Mouse (Mus musculus) stomach, embryonic 15.5 days (tissue): ENCODE measurements around the gene Kpna7. TPM values are rescaled to one million over a fixed set of nuclear protein-coding genes. Genes with fewer than 3 reads are reported as not detected.

Experiments used
- ATAC-seq: fragments of 200-750 bp; cut with Nextera tagmentation; 2 replicates; pipeline ENCODE4 v1.8.0; 2017; ENCODE audit warnings: low read depth, moderate number of reproducible peaks, moderate TSS enrichment; ENCODE audit not compliant: insufficient read depth, low FRiP score
- H3K27ac ChIP-seq: fragments of 300-500 bp; sonication (generic); 2 replicates; pipeline ENCODE4 v1.5.1; 2015; ENCODE audit warnings: mild to moderate bottlenecking, inconsistent platforms
- H3K27me3 ChIP-seq: fragments of 300-500 bp; sonication (generic); replicated peaks from 2 replicates; pipeline ENCODE4 v1.6.1; 2015; ENCODE audit warnings: inconsistent platforms
- H3K36me3 ChIP-seq: fragments of 300-500 bp; sonication (generic); 2 replicates; pipeline ENCODE4 v1.6.1; 2015; ENCODE audit warnings: inconsistent platforms
- H3K4me1 ChIP-seq: fragments of 300-500 bp; sonication (generic); 2 replicates; pipeline ENCODE4 v1.6.1; 2015; ENCODE audit warnings: inconsistent platforms
- H3K4me2 ChIP-seq: fragments of 300-500 bp; sonication (generic); 2 replicates; pipeline ENCODE4 v1.6.1; 2015; ENCODE audit warnings: mild to moderate bottlenecking, inconsistent platforms
- H3K4me3 ChIP-seq: fragments of 300-500 bp; sonication (generic); replicated peaks from 2 replicates; pipeline ENCODE4 v1.5.1; 2015; ENCODE audit warnings: inconsistent platforms
- H3K9ac ChIP-seq: fragments of 300-500 bp; sonication (generic); 2 replicates; pipeline ENCODE4 v1.6.1; 2015; ENCODE audit warnings: inconsistent platforms
- H3K9me3 ChIP-seq: fragments of 300-500 bp; sonication (generic); 2 replicates; pipeline ENCODE4 v1.6.1; 2016; ENCODE audit warnings: inconsistent platforms
- WGBS: fragments of 180-500 bp; shearing (Covaris S2); methylation state at CpG from one replicate; pipeline ENCODE4 v1.1.7; 2015; 5-methylcytosine and 5-hydroxymethylcytosine counted together
- polyA plus RNA-seq: library from polyadenylated mRNA; unstranded; fragments of >200 nt; fragmentation: Nextera tagmentation; extraction: Ambion mirVana; gene quantifications from 2 replicates; pipeline ENCODE4 v1.2.1, GENCODE M21; 2015

The Kpna7 gene
- polyA plus RNA-seq, 1 experiment from 2014 or later = 0.18 TPM

DNA sequence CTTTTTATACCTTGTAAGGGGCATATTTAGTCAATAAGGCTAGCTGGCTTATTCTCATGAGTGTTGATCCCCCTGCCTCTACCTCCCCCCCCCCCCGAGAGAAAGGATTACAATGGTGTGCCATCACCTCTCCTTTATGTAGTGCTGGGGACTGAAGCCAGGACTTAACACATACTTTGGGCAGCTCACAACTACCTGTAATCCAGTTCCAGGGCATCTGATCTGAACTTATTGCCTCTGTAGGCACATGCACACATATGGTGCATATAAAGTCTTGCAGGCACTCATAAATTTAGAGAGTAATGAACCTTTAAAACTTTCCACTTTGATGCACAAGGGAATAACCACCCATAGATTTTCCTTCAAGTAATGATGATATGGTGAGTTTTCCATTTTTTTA is 69.6 kb downstream of the Kpna7 start:
- Histone ChIP-seq H3K27me3 (no peaks in the 10 kb centered on the region), H3K4me2 (no peak overlapping the region), H3K36me3 (no peaks in the 10 kb centered on the region), H3K9ac (no peak overlapping the region), H3K9me3 (no peaks in the 10 kb centered on the region), H3K27ac (no peak overlapping the region), H3K4me3 (no peak overlapping the region), H3K4me1 (no peaks in the 10 kb centered on the region)
- 56% methylated on average over 1 of the region's 1 CpGs for WGBS
- ATAC-seq = no peak

DNA sequence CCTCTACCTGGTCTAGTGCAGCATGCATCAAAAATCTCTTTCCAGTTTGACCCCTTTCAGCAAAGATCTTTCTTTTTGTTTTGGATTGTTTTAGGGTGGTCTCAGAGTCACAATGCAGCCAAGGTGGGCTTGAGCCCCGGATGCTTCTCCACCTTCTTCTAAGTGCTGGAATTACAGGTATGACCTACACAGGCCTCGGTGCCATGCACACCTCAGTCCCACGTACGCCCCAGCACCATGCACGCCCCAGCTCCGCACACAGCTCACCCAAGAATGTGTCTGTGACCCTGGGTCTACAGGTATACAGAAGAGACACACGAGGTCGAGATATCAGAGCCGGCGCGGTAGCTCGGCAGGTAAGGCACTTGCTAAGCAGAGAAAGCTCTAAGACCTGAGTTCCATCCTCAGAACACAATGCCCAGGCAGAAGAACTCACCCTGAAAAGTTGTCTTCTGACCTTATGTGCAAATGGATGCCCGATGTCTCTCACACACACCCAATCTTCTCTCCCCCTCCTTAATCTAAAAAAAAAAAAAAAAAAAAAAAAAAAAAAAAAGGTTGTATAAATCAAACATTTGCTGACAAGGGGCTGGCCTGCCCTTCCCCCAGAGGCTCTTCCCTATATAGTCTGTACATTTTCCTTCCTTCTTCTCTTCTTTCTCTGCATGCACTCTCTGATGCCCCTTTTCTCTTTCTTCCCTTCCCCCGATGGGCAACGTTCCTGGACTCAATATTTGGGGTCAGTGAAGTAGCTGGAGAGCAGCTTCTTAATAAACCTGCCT is 74.8 kb downstream of the Kpna7 start:
- no peak overlapping the region for H3K4me2 ChIP-seq
- H3K27me3 ChIP-seq = no peaks in the 10 kb centered on the region
- no peak overlapping the region for H3K27ac ChIP-seq
- 82% methylated on average over 15 of the region's 15 CpGs for WGBS
- no peak overlapping the region for H3K9ac ChIP-seq
- H3K4me3 ChIP-seq = no peak overlapping the region
- H3K36me3 ChIP-seq = no peaks in the 10 kb centered on the region
- no peak for ATAC-seq
- no peaks in the 10 kb centered on the region for H3K4me1 ChIP-seq
- H3K9me3 ChIP-seq = no peaks in the 10 kb centered on the region

DNA sequence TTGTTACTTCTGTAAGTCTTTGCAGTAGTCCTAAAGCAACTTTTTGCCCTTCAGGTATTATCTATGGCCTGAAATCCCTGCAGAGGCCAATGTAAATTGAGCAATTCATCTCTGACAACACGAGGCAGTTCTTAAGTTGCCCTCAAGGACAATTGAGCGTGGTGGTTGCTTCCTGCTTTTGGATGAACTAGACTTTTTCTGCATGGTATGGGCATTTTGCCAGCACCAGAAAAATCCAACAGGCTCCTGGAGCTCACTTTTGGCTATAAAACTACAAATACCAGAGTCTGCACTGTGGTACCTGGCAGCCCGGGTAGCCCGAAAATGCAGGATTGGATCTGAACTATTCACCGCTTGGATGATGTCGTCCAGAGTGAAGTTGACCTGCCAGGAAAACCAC is 78.2 kb downstream of the Kpna7 start:
- Histone ChIP-seq H3K9me3 (no peaks in the 10 kb centered on the region), H3K4me3 (no peak overlapping the region), H3K4me2 (no peak overlapping the region), H3K27me3 (no peaks in the 10 kb centered on the region), H3K4me1 (no peaks in the 10 kb centered on the region), H3K9ac (no peak overlapping the region), H3K27ac (no peak overlapping the region), H3K36me3 (no peaks in the 10 kb centered on the region)
- 74% methylated on average over 6 of the region's 6 CpGs for WGBS
- no peak for ATAC-seq

DNA sequence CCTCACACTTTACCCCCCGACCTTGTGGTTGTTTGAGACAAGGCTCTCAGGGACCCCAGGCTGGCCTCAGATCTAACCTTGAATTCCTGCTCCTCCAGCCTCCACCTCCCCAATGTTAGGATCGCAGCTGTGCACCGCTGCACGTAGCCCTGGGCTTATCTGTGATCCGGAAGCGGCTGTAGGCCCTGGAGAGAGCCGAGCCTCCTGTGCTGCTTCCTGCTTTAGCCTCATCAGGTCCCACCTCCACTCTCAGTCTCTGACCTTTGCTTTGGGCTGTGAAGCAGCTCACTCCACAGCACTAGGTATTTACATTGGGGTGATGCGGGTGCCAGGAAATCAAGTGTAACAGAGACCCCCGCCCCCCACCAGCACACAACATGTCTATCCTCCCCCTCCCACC is 79.3 kb downstream of the Kpna7 start:
- ATAC-seq = peak; percentile 52; the same call in 1 of the 2 replicates
- Histone ChIP-seq H3K9me3 (no peaks in the 10 kb centered on the region), H3K36me3 (no peaks in the 10 kb centered on the region), H3K4me2 (no peak overlapping the region), H3K27ac (no peak overlapping the region), H3K4me1 (no peaks in the 10 kb centered on the region), H3K4me3 (no peak overlapping the region), H3K9ac (no peak overlapping the region), H3K27me3 (no peaks in the 10 kb centered on the region)
- WGBS = 69% methylated on average over 9 of the region's 9 CpGs

DNA sequence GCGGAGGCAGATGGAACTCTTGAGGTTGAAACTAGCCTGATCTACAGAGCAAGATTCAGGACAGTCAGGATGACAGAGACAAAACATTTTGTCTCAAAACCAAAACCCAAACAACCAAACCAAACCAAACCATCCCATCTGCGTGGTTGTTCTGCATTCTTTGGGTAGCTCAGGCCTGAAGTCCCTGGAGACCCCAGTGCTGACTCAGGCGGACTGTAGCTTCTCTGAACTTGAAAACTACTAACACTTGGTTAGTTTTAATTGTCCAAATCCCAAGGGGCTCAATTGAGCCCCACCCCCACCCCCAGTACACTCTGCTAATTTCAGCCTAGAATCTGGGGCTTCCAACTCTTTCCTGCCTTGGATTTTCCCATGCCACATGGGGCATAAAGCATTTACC is 80.5 kb downstream of the Kpna7 start:
- no peaks in the 10 kb centered on the region for H3K27me3 ChIP-seq
- H3K27ac ChIP-seq = no peak overlapping the region
- no peak overlapping the region for H3K4me2 ChIP-seq
- H3K9ac ChIP-seq = no peak overlapping the region
- no peaks in the 10 kb centered on the region for H3K4me1 ChIP-seq
- WGBS = 89% methylated on average over 3 of the region's 3 CpGs
- H3K4me3 ChIP-seq = no peak overlapping the region
- no peak for ATAC-seq
- H3K9me3 ChIP-seq = no peaks in the 10 kb centered on the region
- H3K36me3 ChIP-seq = no peaks in the 10 kb centered on the region

DNA sequence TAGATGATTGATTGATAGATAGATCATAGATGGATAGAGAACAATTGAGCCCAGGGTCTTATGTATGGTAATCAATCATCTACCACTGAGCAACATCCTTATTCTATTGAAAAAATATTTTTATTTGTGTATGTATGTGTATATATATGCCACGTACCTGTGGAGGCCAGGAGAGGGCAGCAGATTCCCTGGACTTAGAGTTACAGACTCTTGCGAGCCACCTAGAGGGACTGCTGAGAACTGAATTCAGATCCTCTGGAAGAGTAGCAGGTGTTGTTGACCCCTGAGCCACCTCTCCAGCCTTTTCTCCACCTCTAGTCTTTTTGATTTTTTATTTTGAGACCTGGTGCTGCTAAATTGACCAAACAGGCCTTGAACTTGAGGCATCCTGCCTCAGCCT is 85.3 kb downstream of the Kpna7 start:
- Histone ChIP-seq H3K9ac (no peak overlapping the region), H3K4me3 (no peak overlapping the region), H3K4me1 (no peaks in the 10 kb centered on the region), H3K9me3 (no peaks in the 10 kb centered on the region), H3K4me2 (no peak overlapping the region), H3K36me3 (no peaks in the 10 kb centered on the region), H3K27me3 (no peaks in the 10 kb centered on the region), H3K27ac (no peak overlapping the region)
- no peak for ATAC-seq
- 26% methylated on average over 2 of the region's 2 CpGs for WGBS

DNA sequence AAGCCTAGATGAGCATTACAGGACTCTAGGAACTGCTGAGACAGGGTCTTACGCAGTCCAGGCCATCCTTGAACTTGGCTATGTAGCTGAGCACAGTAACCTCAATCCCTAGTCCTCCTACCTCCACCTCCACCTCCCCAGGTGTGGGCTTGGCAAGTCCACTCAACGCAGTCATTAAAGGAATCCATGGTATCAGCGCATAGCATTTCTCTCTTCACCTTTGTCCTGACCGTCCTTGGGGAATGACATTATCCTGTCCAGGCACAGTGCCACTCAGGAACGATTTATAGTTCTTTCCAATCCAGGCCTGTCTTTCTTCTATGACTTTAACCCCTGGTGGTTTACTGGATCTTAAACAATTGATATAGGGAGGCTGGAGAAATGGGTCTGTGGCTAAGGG is 93.3 kb downstream of the Kpna7 start:
- Histone ChIP-seq H3K9ac (no peak overlapping the region), H3K27ac (no peak overlapping the region), H3K9me3 (no peaks in the 10 kb centered on the region), H3K4me3 (no peak overlapping the region), H3K27me3 (no peaks in the 10 kb centered on the region), H3K36me3 (no peaks in the 10 kb centered on the region), H3K4me2 (no peak overlapping the region), H3K4me1 (no peaks in the 10 kb centered on the region)
- ATAC-seq = no peak
- 70% methylated on average over 5 of the region's 5 CpGs for WGBS

DNA sequence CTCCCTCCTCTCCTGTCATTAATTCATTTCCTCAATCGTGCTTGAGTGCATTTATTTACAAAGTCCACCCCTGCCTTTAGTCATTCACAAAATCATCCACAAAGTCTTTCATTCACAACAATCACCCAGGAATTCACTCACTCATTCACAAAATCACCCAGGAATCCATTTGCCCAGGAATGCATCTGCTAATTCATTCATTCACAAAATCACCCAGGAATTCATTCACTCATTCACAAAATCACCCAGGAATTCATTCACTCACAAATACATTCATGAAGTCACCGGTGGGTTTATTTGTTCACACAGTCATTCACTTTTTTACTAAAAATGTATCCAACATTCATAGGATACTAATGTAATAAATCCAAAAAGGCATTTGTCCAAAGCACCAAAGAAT is 93.8 kb downstream of the Kpna7 start:
- H3K4me3 ChIP-seq = no peak overlapping the region
- H3K27me3 ChIP-seq = no peaks in the 10 kb centered on the region
- 54% methylated on average over 2 of the region's 2 CpGs for WGBS
- no peaks in the 10 kb centered on the region for H3K4me1 ChIP-seq
- no peak for ATAC-seq
- H3K9me3 ChIP-seq = no peaks in the 10 kb centered on the region
- no peak overlapping the region for H3K4me2 ChIP-seq
- no peak overlapping the region for H3K27ac ChIP-seq
- H3K36me3 ChIP-seq = no peaks in the 10 kb centered on the region
- H3K9ac ChIP-seq = no peak overlapping the region

DNA sequence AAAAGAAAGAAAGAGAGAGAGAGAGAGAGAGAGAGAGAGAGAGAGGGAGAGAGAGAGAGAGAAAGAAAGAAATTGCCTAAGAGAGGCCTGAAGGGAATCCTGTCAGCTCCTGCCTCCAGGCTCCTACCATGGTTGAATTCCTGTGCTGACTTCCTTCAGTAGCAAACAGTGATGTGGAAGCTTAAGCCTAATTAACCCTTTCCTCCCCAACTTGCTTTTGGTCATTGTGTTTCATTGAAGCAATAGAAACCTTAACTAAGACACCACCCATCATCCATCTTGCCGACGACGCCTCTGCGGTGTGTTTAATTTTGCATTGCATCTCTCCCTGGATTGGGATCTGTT is 94.8 kb downstream of the Kpna7 start:
- Histone ChIP-seq H3K4me1 (no peaks in the 10 kb centered on the region), H3K9me3 (no peaks in the 10 kb centered on the region), H3K4me2 (no peak overlapping the region), H3K36me3 (no peaks in the 10 kb centered on the region), H3K9ac (no peak overlapping the region), H3K27me3 (no peaks in the 10 kb centered on the region), H3K4me3 (no peak overlapping the region), H3K27ac (no peak overlapping the region)
- ATAC-seq = no peak
- 77% methylated on average over 4 of the region's 4 CpGs for WGBS

DNA sequence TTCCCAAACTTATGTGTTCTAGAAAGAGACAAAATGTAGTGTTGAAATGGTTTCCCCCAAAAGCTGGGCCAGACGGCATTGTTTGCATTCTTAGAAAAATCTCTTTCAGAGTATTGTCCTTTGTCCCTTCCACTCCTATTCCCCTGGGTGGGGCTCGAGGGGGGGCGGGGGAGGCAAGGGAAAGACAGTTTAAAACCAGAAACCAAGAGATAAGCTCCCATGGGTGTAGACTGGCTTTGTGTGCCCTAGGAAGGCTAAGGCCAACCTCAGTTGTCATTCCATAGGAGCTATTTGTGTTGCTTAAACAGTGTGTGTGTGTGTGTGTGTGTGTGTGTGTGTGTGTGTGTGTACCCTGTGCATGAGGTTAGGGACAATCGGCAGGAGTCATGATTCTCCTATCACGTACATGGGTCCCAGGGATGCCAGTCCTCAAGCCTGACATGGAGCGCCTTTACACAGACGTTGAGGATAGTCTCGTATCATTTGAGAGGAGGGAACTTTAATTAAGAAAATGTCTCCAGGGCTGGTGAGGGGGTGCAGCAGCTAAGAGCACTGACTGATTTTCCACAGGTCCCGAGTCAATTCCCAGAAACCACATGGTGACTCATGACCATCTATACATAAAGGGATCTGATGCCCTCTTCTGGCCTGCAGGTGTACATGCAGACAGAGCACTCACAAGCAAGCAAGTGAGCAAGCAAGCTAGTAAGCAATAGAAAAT is 95.3 kb downstream of the Kpna7 start:
- Histone ChIP-seq H3K4me1 (no peaks in the 10 kb centered on the region), H3K4me3 (no peak overlapping the region), H3K27me3 (no peaks in the 10 kb centered on the region), H3K36me3 (no peaks in the 10 kb centered on the region), H3K9ac (no peak overlapping the region), H3K27ac (no peak overlapping the region), H3K9me3 (no peaks in the 10 kb centered on the region), H3K4me2 (no peak overlapping the region)
- ATAC-seq = peak; percentile 70
- 43% methylated on average over 9 of the region's 9 CpGs for WGBS

DNA sequence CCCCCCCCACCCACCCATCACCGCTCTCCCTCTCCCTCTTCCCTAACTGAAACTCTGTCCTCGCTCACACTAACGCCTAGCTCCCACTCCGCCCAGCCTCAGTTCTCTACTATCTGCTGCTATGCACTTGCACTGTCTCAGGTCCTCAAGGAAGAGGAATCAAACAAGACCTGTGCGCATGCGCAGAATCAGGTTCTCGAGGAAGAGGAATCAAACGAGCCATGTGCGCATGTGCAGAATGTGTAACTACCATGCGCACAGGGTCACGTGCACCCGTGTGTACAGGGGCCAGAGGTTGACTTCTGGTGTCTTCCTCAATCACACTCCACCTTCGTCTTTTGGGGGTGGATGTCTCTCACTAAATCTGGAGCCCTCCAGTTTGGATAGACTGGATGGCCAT is 96.3 kb downstream of the Kpna7 start:
- Histone ChIP-seq H3K9ac (no peak overlapping the region), H3K4me1 (no peaks in the 10 kb centered on the region), H3K4me2 (no peak overlapping the region), H3K9me3 (no peaks in the 10 kb centered on the region), H3K4me3 (no peak overlapping the region), H3K36me3 (no peaks in the 10 kb centered on the region), H3K27me3 (no peaks in the 10 kb centered on the region), H3K27ac (no peak overlapping the region)
- WGBS = 89% methylated on average over 13 of the region's 13 CpGs
- no peak for ATAC-seq

DNA sequence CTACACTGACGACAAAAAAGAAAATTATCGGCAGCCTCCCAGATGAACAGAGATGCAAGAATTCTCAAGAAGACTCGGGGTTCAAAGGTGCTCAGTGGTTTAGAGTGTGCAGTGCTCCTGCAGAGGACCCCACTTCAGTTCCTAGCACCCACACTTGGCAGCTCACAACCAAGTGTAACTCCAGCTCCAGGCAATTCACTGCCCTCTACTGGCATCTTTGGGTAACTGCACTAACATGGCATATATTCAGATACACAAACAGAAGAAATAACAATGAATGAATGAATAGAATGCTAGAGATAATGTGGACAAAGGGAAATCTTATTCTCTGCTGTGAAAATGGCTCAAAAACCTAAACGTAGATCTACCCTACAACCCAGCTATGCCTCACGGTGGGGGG is 99.0 kb downstream of the Kpna7 start:
- Histone ChIP-seq H3K9me3 (no peaks in the 10 kb centered on the region), H3K27ac (no peak overlapping the region), H3K4me2 (no peak overlapping the region), H3K27me3 (no peaks in the 10 kb centered on the region), H3K4me3 (no peak overlapping the region), H3K36me3 (no peaks in the 10 kb centered on the region), H3K9ac (no peak overlapping the region), H3K4me1 (no peaks in the 10 kb centered on the region)
- ATAC-seq = no peak
- WGBS = 88% methylated on average over 5 of the region's 5 CpGs
